Mouse (Mus musculus) CD4-positive, CD25-positive, alpha-beta regulatory T cell, adult 2 months (primary cell): ENCODE measurements around the gene Pelo.

ENCODE experiments used
- DNase-seq: peaks from one replicate; pipeline ENCODE4 v3.0.0-alpha.2; 2012; ENCODE audit warnings: low read depth, low spot score

The Pelo gene

DNA sequence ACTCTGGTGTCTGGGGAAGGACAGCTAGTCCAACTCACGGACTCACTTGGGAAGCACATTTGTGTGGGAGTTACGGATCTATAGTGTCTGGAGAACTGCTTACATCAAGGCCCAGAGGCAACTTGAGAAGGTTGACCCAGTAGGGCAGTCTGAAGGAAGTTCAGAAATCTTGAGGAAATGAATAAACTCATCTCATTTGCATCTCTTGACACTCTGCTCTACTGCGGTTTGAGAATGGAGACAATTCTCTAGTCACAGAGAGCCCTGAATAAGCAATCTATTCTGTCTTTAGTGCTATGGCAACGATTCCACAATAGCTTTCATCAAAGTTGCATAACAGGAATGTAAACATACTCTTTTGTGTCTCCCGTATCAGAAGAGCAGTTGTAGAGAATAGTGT, 7.0 kb upstream of the Pelo start:
- DNase-seq = no peak

DNA sequence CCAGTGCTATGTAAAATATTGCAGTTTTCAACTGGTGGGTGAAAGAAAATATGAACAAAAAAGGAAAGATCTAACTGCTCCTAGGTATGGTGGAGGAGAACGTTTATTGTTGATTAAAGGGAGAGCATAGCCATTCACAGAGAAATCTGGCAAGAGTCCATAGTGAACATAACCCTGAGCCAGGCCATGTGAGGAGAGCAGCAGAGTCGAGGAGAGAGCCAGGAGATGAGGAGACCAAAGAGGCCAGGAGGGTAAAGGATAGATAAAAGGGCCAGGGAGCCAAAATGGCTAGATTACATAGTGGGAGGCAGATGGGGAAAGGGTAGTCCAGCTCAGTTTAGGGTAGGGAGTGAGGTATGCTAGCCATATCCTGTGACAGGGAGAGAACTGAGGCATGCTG, 6.2 kb upstream of the Pelo start:
- no peak for DNase-seq

DNA sequence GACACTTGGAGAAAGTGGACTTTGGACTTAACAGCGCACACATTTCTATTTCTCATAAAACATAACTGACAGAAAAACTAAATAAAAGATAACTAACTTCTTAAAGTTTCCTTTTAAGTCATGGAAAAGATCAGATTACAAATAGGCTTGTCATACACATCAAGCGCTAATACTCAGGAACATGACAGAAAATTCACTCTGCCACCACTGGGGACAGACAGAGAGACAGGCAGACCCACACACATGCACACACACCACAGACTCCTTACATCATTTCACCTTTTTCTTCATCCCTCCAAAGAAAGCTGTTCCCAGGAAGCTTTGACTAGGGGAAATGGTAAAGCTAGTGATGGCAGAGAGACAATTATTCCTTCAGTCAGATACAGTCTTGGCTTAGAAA, 5.4 kb upstream of the Pelo start:
- no peak for DNase-seq

GRCm38 (mm10) chr13:115091511-115091910, 1.5 kb upstream of the Pelo start:
- no peak for DNase-seq

DNA sequence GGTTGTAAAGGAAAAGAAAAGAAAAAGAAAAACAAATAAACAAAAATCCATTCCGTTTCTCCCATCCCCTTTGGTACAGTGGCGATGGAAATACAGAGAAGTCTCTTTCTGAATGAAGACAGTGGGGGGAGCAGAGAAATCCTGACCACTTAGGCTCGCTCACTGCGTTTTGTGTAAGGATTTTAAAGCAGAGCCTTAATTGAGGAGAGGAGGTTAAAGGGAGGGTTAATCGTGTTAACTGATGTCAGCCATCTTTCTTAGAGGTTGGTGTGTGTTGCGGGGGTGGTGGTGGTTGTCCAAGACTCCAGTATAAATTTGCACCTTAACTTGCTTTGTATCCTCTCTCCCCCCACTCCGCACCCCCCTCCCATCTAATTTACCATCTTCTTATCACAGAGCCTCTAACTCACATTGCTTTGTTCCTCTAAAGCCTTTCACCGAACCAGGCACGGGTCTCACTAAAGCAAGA, 1.0 kb upstream of the Pelo start:
- no peak for DNase-seq

DNA sequence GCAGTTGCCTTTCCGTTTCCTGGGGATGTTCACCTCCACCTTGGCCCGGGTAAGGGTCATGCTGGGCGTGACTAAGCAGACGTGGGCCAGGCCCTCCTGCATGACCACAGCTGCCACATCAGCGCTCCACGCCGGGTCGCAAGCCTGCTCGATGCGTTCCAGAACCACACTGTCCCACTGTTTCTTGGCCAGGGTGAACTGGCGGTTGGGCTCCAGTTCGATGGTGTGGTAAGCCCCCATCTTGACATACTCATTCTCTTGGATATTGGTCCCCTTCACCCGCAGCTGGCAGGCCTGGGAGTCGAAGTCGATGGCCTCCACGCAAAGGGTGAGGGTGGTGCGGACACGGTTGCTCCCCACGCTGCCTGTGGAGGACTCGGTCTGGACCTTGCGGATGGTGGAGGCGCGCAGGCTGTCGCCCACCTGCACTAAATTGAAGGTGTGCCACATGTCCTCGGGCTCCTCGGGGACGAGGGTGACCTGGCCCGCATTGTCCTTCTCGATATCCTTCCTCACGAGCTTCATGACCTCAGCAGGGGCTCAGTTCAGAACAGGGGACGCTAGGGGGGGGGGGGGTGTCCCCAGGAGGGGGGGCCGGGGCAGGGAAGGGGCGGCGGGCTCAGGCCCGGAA, 476 bp downstream of the Pelo start:
- DNase-seq = no peak

DNA sequence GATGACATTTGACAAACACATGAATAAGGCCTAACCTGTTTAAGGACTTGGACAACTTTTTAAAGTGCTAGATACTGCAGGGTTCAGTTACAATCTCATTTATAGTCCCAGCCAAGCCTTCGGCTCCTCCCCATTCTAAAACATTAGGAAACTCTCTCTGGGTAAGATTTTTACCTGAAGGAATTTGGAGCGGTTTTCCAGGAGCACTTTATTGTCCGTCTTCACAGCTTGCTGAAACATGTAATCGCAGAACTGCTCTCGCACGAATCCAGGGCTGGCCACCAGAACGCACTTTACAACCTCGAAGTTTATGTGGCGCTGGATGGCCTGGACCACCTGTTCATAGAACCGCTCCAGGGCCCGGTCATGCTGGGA, 979 bp downstream of the Pelo start:
- no peak for DNase-seq

DNA sequence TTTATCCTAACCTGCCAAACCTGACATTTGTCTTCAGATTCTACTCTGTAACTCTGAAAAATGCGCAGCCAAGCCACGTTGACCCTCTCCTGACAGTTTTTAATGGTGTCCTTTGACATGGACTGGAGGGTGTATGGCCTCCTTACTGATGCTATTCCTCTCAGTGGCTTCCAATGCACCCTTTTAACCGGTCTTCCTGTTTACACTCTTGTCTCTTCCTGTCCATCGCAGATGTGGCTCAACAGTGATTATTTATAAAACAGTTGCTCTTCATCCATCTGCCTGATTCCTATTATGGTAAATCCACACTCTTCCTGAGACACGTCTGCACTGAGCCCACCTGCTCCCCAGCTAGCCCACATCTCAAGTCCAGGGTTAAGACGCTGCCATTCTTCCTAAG, 4.0 kb downstream of the Pelo start:
- no peak for DNase-seq

- no peak for DNase-seq
Measured at GRCm38 (mm10) chr13:115082339-115082738, 7.6 kb downstream of the Pelo start.

DNA sequence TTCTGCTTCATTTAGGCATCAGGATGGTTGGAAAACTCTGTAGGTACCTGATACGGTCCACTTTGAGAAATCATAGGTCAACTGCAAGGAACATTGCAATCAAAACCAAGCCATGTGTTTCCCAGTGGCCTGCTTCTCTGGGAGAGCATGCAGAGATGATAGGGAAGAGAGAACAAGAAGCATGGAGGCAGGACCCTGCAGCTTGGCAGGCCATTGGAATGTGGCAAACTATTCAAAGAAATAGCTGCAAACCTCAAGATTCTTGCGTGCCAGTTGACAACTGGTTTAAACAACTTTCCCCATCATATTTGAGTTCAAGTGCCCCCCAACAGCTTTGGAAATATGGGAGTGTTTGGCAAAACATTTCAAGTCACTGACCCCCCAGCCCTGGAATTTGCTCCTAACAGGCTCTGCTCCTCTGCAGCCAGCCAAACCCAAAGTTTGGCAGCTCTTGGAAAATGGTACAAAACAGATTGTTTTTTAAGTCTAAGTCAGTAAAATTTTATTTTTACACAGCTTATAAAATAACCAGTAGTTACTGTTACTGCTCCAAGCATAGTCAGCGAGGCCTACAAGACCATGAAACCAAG, 9.9 kb downstream of the Pelo start:
- DNase-seq = no peak

DNA sequence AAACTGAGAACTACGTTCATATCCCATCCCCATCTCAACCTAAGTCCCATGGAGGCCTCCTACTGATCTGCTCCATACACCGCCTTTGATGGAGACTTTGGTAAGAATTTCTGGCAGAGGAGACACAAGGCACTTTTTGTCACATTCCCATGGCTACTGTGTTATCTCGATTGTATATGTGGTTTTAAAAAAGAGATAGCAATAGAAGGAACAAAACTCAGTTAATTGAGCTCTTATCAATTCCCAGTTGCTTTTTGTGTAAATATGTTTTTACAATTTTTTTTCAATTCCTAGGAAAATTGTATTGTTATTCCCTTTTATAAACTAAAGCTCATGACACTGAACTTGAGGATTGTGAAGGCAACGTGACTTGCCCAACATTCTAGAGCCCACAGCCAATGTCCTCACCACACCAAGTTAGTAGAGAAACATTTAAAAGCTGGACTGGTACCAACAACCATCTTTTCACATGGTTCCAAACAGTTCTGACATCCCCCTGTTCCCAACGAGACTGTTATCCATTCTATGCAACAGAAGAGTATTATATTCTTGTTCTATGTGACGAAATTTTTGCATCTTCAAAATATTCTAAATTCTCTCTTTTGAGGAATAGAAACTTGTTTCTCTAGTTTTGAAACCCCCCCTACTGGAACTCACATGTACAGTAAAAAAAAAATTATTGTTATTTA, 10.8 kb downstream of the Pelo start:
- no peak for DNase-seq

DNA sequence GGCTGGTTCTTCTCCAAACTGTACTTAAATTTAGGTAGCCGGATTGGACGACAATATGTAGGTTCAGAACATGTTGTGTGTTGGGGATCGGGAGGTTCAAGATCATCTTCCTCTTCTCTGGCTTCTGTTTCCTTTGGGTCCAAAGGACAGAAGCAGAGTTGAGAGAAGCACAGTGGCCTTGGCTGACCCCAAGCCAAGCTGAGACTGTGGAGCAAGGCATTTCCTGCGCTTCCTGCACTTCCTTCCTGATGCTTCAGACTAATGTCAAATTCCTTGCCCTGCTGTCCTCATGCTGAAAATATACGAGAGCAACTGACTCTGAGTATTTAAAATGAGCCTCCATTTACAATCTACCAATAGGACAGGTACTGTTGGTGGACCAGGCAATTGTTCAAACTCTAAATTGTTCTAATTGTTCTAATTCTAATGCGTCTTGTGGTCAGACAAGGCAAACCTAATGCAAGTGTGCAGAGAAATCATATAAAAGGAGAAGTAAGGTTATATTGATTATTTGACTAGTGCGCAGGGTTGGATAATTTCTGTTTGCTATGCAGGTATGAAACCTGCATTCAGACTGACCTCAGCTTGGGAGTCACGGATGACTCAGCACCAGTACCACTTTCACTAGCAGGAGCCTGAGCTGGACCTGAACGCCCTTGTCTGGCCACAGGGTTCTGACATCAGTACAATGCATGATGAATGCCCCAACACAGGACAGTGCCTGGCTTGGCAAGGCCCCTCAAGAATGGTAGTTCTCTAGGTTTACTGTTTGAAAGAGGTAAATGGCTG, 12.4 kb downstream of the Pelo start:
- DNase-seq = no peak

DNA sequence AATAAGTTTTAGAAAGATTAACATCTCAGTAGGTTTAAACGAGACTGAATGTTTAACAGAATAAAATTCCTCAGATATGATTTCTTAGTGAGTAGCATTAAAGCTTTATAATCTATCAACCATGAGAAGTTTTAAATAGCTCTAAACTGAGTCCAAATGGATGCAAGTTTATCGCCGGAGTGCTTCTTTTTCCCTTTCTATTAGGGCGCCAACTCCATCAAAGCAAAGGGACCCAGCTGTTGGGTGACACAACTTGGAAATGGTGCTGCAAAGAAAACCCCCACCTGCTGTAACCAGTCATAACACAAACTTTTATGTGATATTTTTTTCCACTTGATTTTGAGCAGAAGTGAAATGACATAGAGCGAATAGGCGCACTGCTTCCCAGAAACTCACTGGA, 17.6 kb downstream of the Pelo start:
- no peak for DNase-seq

DNA sequence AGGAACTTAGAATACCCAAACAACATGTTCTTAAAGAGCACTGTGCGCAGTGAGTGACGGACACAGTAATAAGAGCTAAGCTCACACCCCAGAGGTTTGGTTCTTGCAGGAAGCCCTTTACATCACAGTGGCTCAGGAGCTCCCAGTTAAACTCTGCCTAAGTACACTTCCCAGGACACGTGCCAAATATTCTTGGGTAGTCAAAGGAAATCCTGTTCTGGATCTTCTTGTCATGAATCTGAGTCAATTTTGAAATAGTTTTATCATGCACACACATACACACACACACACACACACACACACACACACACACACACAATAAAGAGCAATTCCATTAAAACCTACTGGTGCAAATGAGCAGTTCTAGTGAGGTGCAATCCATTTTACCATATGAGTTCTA, 18.6 kb downstream of the Pelo start:
- no peak for DNase-seq

DNA sequence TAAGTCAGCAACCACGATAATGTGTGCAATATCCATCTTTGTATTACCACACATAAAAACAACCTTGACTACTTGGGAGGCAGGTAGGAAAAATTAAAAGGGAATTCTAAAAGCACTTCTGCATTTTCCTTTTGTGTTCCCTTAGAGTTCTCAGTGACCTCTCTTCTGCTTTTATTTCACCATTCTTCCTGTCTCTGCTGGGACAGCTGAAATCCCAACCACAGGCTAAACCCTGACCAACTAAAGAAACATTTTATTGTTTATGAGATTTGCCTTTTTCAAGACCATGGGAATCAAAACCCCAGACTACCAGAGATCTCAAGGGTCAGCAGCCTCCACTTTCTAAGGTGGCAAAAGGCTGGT, 22.0 kb downstream of the Pelo start:
- no peak for DNase-seq

- DNase-seq = no peak
Measured at GRCm38 (mm10) chr13:115067324-115067967, 22.5 kb downstream of the Pelo start.

DNA sequence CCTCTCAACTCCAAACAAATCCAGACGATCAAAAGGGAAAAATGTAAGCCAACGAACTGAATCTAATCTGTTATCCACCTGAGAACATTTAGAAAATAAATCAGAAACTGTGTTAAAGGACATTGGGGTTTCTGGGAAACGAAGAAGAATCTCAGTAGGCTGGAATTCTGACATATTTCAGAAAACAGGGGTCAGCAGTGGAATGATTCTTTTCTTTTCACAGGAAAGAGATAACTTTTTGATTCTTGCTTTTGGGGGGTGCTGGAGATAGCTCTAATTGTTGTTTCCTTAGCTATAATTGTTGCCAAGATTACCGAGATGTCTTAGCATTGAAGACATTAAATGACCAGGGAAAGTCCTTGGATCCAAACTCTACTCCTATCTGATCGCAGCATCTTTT, 32.4 kb downstream of the Pelo start:
- no peak for DNase-seq

DNA sequence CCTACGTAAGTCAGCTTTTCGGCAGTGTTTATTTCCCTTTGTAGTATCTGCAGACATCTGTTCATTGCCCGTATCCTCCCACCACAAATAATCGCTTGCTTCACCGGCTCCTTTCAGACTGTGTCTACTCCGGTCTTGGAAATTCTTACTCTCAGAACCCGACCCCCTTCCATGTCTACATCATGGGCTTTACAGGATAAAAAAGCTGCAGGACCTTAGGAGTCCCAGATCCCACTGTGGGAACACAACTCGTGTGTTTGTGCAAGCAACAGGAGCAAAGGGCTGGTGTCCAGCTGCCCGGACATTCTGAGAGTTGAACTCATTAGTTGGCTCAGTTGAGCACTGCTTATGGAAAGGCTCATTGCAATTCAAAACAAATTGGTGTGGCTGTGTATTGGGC, 35.2 kb downstream of the Pelo start:
- DNase-seq = no peak

DNA sequence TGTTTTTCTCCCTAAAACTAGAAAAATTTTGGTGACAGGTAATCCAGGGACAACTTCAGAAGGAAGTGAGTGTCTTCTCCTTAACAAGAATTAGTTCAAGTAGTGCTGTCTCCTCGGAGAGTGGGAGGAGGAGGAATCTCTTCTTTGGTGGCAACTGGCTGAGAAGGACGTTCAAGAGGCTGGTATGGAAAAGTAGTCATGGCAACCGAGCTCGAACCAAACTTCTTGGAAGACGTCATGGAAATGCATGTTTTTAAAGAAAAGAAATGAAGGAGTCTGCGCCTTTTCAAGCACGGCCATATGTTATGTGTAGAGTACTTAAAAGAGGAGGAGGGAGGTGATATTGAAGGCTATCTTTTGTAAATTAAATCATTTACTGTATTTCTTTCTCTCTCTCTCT, 37.4 kb downstream of the Pelo start:
- no peak for DNase-seq

GRCm38 (mm10) chr13:115050660-115051559, 39.1 kb downstream of the Pelo start:
- DNase-seq = no peak

DNA sequence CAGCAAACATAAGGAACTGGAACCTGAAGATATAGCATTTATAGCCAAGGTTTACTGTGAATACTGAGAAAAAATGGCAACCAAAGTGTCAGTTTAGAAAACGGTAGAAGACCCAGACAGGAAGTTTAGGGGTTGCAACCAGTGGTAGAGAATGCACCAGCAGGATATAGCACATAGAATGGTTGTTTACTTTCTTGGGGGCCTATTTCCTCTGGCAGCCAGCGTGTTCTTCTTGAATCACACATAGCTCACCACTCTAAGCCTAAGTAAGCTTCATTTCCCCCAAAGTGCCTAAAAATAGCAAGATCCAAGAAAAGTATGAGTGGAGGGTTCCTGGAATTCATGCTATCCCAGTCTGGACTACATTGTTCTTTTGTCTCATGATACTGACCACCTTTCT, 47.3 kb downstream of the Pelo start:
- no peak for DNase-seq
